Mouse (Mus musculus): ENCODE measurements around the gene Haus8.

DNA sequence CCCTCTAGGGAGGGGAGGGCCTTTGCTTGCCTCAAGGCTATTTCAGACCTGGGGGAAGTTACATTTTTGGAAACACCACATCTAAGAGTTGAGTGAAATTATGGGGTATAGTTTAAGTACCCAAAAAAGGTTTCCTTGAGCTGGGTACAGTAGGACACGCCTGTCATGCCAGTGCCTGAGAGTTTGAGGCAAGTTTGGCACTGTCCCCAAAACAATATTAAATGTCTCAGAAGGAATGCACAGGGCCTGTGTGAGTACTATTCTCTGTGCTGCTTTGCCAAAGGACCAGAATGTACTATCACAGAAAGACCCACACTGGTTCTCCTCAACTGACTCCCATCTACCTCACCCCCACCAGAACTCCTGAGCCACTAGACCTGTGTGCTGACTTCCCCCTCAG, 30.9 kb upstream of the Haus8 start:
- TF ChIP-seq POLR2A (IDR thresholded peaks at IDR 0.05; ENCODE audit: low read depth, low read length) (no peak), CTCF (IDR thresholded peaks at IDR 0.05; ENCODE audit: borderline replicate concordance, insufficient read depth, low read length) (no peak)
